Mouse (Mus musculus): Measurements from ENCODE around the gene Pxn. TPM values are rescaled to one million over a fixed set of nuclear protein-coding genes. Genes with fewer than 3 reads are reported as not detected.

Pxn gene
- total RNA-seq, 2 experiments from 2014 or later = 20.8 to 22.1 TPM

DNA sequence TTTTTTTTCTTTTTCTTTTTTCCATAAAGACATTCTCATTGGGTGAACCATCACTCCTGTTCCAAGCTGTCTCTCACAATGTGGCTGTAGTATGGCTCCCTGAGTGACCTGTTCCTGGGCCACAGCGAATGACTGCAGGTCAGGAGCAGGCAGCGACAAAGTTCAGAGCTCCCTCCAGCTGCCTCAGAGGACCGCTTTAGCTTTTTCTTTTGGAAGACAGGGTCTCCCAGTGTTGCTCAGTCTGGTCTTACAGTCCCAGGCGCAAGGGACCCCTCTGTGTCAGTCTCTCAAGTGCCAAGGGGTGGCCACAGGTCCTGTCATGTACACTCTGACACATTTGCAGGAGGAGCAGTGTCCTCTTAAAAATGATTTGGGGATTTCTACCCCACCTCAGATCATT, 16.1 kb downstream of the Pxn start:
- no peak for DNase-seq (ENCODE audit: low spot score in 2 of 2)
- intact Hi-C loops (cut with DNase I) = no loop called here

DNA sequence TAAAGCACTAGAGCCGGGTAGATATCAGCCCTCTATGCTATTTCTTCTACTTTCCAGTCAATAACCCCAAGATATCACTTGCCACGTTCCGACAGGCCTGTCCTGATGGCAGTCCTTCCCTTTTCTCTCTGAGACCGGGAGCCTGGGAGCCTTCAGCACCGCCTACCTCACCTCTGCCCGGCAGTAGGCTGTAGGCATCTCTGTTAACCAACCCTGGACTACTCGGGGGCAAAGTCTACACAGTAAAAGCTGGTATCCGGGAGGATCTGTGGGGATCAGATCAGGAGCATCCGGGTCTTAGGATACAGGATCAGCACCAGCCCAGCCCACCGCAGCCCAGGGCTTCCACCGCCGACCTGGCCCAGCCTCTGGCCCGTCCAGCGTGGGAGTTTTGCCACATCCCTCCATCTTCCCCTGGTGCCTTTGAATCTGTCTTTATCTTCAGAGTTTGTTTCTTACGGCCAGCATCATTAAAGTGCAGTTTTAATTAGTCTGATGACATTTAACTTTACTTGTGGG, 16.6 kb downstream of the Pxn start:
- DNase-seq (ENCODE audit: low spot score in 2 of 2) = no peak
- intact Hi-C loops (cut with DNase I) = no loop called here

DNA sequence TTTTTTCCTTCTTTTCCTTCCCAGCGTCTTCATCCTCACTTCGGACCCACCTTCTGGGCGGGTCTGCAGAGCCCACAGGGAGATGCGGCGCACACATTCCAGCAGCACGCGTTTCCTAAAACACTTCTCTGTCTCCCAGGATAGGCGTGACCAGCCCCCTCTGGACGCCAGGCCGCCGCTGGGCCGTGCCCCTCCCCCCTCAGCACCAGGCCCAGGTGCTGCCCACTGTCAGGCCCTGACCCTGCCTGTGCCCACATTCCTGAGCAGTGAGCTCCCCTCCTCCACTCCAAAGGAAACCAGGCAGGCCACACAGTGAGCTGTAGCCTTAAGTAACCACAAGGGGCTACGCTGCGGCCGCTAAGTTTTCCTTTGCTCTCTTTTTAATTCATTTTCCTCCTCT, 17.5 kb downstream of the Pxn start:
- no peak for DNase-seq (ENCODE audit: low spot score in 2 of 2)
- intact Hi-C loops (cut with DNase I) = no loop called here

DNA sequence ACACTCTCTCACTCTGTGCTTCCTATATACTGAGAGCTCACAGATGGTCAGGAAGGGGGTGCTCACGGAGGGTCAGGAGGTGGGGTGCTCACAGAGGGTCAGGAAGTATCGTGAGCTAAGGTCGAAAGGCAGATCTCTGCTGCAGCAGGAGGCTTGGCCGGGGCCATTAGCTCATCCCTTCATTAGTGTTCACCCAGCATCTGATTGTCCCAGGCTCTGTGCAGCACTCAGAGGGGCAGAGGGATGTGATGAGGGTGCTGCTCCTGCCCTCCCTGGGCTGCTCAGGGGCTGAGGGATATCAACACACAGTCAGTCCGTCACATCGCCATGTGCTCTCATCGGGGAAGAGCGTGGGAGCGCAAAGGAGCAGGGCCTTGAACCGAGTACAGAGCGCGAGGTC, 18.0 kb downstream of the Pxn start:
- intact Hi-C loops (cut with DNase I) = no loop called here
- DNase-seq (ENCODE audit: low spot score in 2 of 2) = no peak

DNA sequence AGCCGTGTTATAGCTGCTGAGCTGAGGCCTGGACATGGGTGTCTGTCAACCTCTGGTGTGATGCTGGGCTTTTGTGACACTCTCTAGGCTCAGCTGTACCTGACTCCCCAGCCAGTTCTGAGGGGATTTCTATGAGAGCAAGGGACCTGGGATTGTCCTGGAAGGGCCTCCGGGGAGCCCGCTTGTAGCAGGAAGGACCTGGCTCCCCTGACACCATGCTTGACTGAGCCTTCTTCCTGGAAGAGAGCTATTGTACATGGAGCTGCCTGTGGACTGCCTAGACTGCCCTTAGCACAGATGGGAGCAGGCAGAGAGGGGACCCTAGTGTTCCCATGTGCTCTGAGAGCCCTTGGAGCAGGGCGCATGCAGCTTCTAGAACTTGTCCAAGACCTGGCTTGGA, 18.9 kb downstream of the Pxn start:
- intact Hi-C loops (cut with DNase I) = no loop called here
- DNase-seq (ENCODE audit: low spot score in 2 of 2) = no peak

DNA sequence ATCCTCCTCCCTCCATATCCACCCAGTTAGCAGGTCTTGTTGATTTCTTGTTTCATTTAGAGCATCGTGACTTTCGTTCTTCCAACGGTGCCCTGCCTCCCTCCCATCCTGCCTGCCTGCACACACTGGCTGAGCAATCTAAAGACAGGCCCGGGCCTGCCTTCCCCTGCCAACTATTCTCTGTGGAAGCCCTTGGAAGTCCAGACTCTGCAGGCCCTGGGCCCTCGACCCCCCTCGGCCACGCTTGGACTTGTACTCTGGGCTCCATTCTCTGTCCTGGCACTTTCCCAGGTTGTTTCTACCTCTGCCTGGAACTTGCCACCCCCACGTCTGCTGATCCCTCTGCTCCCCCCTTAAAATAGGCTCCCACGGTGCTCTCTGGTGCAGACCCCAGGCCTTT, 19.5 kb downstream of the Pxn start:
- intact Hi-C loops (cut with DNase I) = no loop called here
- DNase-seq (ENCODE audit: low spot score in 2 of 2) = no peak

- intact Hi-C loops (cut with DNase I) = no loop called here
- no peak for DNase-seq (ENCODE audit: low spot score in 2 of 2)
These were observed 20.2 kb downstream of the Pxn start for GRCm38 (mm10) chr5:115526456-115527202.

DNA sequence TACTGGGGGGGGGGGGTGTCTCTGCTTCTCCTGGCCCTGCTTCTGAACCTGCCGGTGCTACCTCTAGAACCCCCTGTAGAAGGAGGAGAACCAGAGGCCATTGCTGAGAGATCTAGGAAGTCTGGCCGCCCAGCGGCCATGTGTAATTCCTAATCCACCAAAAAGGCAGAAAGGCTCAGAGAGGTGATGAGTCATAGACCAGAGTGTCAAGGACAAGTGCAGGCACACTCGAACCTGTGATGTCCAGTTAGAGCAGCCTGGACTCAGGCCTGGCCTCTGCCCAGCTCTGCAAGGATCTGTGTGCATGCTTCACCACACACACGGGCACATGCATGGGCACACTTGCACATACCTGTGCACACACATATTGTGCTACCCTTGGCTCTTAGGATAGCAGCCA, 21.7 kb downstream of the Pxn start:
- no peak for DNase-seq (ENCODE audit: low spot score in 2 of 2)
- intact Hi-C loops (cut with DNase I) = no loop called here

DNA sequence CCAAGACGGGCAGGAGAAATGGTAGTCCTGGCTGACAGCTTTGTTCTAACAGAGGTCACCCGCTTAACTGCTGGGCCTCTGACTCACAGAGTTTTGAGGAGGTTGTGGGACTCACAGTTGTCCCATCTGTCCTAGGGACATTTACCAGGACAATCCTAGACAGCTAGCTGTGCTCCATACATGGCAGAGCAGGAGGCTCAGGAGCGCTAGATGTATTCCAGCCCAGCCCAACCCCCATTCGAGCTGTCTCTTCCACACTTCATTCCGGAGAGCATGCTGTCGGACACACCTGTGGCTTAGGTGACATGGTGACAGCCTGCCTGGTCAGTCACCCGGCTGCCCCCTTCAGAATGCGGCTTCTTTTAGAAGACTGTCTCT, 22.9 kb downstream of the Pxn start:
- intact Hi-C loops (cut with DNase I) = no loop called here
- no peak for DNase-seq (ENCODE audit: low spot score in 2 of 2)

DNA sequence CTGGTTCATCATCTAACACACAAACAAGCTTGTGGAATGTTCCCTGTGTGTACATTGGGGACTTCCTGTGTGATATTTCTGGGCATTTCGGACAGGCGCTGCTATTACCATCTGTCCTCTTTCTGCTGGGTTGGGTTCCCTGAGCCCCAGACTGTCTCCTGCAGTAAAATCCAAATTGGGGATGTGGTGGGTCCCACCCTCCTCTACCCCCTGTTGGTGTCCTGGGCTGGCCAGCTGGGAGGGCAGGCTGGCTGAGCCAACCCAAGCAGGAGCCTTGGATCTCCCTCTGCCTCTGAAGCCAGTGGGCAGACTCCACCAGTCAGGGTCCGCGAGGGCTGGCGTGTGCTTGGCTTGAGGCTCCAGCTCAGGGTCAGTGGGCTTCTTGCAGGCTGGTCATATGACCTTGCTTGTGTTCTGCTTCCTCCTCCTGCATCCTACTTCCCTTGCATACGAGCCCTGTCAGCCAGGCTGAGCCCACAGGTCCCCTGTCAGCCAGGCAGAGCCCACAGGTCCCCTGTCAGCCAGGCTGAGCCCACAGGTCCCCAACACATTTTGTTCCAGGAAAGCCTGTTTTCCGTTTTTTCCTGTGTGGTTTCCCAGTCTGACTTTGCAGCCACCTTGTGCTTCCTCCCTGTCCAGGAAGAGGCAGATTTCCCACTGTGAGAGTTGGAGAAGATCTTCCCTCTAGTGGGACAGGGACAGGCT, 23.4 kb downstream of the Pxn start:
- intact Hi-C loops (cut with DNase I) = no loop called here
- DNase-seq (ENCODE audit: low spot score in 2 of 2) = no peak

DNA sequence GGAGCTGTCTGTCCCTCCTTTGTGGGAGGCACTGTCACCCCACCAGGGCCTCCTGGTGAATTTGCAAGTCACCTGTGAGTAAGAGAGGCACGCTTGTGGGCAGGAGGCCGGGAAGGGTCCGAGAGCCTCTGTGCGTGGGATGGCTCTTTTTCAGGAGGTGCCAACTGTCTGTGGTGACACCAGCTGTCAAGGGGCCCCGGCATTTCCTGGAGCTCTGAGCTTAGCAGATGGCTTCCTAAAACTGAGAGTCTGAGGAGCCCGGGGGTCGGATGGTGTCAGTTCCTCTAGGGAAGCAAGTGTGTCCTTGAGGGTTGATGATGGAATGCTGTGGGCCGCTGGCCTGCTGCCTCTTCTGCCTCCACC, 24.0 kb downstream of the Pxn start:
- DNase-seq (ENCODE audit: low spot score in 2 of 2) = peak in 1 of 2 experiments; percentile 38
- intact Hi-C loops (cut with DNase I) = no loop called here

DNA sequence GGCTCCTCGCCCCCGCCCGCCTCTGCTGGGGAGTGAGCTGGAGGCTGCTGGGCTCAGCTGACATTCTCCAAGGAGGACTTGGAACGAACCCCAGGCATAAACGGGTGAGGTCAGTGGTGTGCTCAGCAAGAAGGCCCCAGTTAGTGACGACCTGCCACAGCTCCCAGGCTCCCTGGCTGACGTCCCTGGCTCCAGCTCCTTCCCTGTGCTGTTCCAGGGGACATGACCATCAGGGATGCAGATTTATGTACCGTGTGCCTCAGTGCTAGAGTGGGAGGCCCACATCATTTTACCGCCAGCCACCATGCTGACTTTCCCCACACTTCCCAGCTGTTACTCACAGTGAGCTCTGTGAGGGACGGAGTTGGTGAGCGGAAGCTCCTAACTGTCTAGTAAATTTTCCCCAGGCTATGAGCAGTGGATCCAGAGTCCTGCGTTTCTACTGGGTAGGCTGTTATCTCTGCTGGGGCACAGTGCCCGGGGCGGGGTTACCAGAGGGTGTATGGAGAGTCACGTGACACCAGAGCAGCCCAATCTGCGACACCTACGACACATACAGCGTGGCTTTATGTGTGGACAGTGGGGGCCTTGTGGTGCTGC, 25.3 kb downstream of the Pxn start:
- intact Hi-C loops (cut with DNase I) = no loop called here
- peak; percentile 45 to 69 for DNase-seq (ENCODE audit: low spot score in 2 of 2)

- no peak for DNase-seq (ENCODE audit: low spot score in 2 of 2)
- intact Hi-C loops (cut with DNase I) = no loop called here
These were observed 27.8 kb downstream of the Pxn start for GRCm38 (mm10) chr5:115534290-115534731.

DNA sequence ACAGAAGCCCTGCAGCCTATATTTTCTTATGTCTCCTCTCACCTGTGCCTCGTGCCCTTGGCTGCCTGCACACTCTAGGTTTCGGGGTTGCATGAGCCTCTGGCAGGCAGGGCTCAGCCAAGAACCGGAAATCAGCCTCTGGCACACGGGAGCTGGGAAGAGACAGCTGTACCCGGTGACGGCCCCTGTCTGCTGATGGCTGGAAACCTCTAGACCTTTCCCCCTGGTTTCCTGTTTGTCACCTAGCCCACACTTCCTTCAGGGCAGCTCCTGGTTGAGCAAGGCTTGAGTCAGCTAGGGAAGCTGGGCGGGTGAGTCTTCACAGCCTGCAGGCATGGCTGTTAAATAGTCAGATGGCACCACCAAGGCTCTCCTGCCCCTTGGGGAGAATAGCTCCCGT, 28.4 kb downstream of the Pxn start:
- intact Hi-C loops (cut with DNase I) = no loop called here
- no peak for DNase-seq (ENCODE audit: low spot score in 2 of 2)

GRCm38 (mm10) chr5:115535635-115536034, 29.2 kb downstream of the Pxn start:
- intact Hi-C loops (cut with DNase I) = no loop called here
- DNase-seq (ENCODE audit: low spot score in 2 of 2) = no peak

DNA sequence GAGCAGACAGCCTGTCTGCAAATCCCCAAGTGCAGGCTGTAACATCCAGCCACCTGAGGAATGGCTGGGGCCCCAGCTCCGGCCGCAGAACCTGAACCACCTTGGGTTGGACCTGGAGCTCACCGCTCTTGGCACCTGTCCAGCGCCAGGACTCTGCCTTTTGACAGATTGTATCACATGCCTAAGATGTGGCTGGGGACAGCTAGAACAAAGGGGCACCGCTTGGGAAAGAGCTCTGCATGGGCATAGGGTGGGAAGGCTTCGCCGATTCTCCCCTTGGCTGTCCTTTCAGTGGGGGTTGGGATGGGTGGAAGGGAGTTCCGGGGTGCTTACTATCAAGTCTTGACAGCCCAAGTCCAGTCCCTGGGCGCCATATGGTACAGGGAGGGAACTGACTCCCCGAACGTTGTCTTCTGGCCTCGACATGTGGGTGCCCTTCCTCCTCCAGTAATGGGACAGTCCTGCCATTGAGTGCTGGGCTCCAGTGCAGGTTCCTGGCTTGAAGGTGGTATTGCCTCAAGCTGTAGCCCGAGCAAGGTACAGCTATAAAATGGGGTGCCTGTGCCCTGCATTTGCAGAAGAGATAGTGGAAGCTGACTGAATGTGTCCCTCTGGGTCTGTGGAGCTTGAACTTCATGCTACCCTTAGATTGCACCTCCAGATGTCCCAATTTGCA, 31.7 kb downstream of the Pxn start:
- DNase-seq (ENCODE audit: low spot score in 2 of 2) = no peak
- intact Hi-C loops (cut with DNase I) = loop anchor here (1.0 kb wide), 1 partner anchor 32 kb away; the partner anchor contains the start of gene Pxn

GRCm38 (mm10) chr5:115538693-115539043, 32.2 kb downstream of the Pxn start:
- peak; percentile 94 to 96 for DNase-seq (ENCODE audit: low spot score in 2 of 2)
- intact Hi-C loops (cut with DNase I) = loop anchor here (1.0 kb wide), 1 partner anchor 32 kb away; the partner anchor contains the start of gene Pxn

DNA sequence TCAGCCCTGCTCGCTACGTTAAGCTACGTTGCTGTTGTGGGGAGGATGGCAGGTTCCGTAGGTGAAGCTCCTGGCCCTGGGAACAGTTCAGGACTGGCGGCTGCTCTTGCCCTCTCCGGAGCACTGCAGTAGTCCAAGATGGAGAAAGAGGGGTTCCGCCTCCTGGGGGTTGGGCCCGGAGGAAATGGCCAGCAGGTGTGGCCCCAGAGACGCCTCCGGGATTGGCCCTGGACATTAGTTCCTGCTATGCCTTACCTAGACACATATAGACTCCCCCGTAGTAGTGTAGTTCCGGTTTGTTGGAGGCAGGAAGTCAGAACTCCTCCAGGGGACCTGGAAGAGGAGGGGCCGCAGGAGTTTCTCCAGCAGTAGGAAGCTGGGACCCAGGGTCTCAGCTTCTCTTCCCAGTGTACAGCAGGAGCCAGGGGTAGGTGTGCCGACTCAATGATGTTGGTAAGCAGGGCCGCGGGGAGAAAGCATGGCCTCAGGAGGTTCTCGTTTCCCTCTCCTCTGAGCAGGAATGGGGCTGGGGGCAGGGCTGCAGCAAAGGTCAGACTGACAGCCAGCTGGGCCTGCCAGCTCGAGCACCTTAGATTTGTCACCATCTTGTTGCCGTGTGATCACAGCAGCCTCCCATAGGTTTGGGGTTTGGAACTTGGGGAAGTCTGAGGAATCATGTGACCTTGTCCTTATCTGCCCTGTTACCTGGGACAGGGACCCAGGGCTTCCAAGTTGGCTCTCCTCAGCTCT, 36.3 kb downstream of the Pxn start:
- intact Hi-C loops (cut with DNase I) = no loop called here
- DNase-seq (ENCODE audit: low spot score in 2 of 2) = no peak

GRCm38 (mm10) chr5:115543509-115544253, 37.2 kb downstream of the Pxn start:
- DNase-seq (ENCODE audit: low spot score in 2 of 2) = peak; percentile 64 to 78
- intact Hi-C loops (cut with DNase I) = no loop called here

All from left cerebral cortex, postnatal 14 days (tissue).